Mouse (Mus musculus) neural tube, embryonic 11.5 days (tissue): ENCODE data around the gene Hapln2. TPM values are rescaled to one million over a fixed set of nuclear protein-coding genes. Genes with fewer than 3 reads are reported as not detected.

ENCODE experiments used
- ATAC-seq: fragments of 200-750 bp; cut with Nextera tagmentation; 2 replicates; pipeline ENCODE4 v1.8.0; 2017; ENCODE audit warnings: moderate number of reproducible peaks, mild to moderate bottlenecking, moderate TSS enrichment, moderate library complexity; ENCODE audit not compliant: insufficient read depth, low FRiP score, low TSS enrichment
- DNase-seq: peaks from one replicate; pipeline ENCODE4 v3.0.0-alpha.2; 2015; ENCODE audit warnings: low spot score
- H3K27ac ChIP-seq: fragments of 300-500 bp; sonication (generic); 2 replicates; pipeline ENCODE4 v1.5.1; 2014; ENCODE audit warnings: low read depth, mild to moderate bottlenecking, low read length
- H3K27me3 ChIP-seq: fragments of 300-500 bp; sonication (generic); 2 replicates; pipeline ENCODE4 v1.6.1; 2014; ENCODE audit warnings: mild to moderate bottlenecking, low read length, mixed read lengths; ENCODE audit not compliant: control insufficient read depth, insufficient read depth
- H3K36me3 ChIP-seq: fragments of 300-500 bp; sonication (generic); 2 replicates; pipeline ENCODE4 v1.6.1; 2014; ENCODE audit warnings: mild to moderate bottlenecking, low read length, moderate library complexity, mixed read lengths; ENCODE audit not compliant: control insufficient read depth, insufficient read depth
- H3K4me1 ChIP-seq: fragments of 300-500 bp; sonication (generic); 2 replicates; pipeline ENCODE4 v1.6.1; 2014; ENCODE audit warnings: low read length, mixed read lengths; ENCODE audit not compliant: control insufficient read depth, insufficient read depth
- H3K4me2 ChIP-seq: fragments of 300-500 bp; sonication (generic); 2 replicates; pipeline ENCODE4 v1.6.1; 2014; ENCODE audit warnings: low read depth, mild to moderate bottlenecking, moderate library complexity
- H3K4me3 ChIP-seq: fragments of 300-500 bp; sonication (generic); 2 replicates; pipeline ENCODE4 v1.5.1; 2014; ENCODE audit warnings: low read depth, low read length
- H3K9ac ChIP-seq: fragments of 300-500 bp; sonication (generic); 2 replicates; pipeline ENCODE4 v1.6.1; 2014; ENCODE audit warnings: mild to moderate bottlenecking, low read length
- H3K9me3 ChIP-seq: fragments of 300-500 bp; sonication (generic); 2 replicates; pipeline ENCODE4 v1.6.1; 2016; ENCODE audit warnings: low read length; ENCODE audit not compliant: control insufficient read depth
- WGBS: fragments of 180-500 bp; shearing (Covaris S2); extraction: QIAGEN DNeasy Blood & Tissue Kit; methylation state at CpG from one replicate; pipeline ENCODE4 v1.1.7; 2014; 5-methylcytosine and 5-hydroxymethylcytosine counted together
- polyA plus RNA-seq: library from polyadenylated mRNA; unstranded; fragments of >200 nt; fragmentation: Nextera tagmentation; extraction: Ambion mirVana; gene quantifications from 2 replicates; pipeline ENCODE4 v1.2.1, GENCODE M21; 2014

Hapln2 gene
- polyA plus RNA-seq, result 0.14 TPM in 1 of 2 replicates, not detected in the other

GRCm38 (mm10) chr3:88027434-88028186 lies at the start of gene Hapln2:
Gene Hapln2 (minus strand): TSS chr3:88027583.
- peaks cover 42% of the 10 kb centered on the region for H3K27me3 ChIP-seq
- no peaks in the 10 kb centered on the region; the same call in 1 of the 2 replicates for H3K9me3 ChIP-seq

DNA sequence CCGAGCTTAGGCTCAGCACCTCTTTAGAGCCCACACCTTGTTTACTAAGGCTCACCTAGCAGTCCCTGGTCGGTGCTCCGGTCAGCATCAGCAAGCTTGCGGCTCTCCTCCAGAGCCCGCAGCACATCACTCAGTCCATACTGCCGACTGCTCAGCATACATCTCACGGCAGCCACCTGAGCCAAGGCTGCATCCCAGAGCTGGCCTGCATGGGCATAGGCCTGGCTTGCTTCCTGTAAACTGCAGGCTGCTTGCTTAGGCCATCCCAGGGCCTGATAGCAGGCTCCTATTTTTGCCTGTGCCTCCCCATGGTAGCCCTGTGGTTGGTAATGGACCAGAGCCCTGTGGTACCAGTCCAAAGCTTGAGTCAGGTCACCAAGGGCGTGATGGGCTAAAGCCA lies 47.4 kb upstream of the Hapln2 start:
- WGBS, result 84% methylated on average over 8 of the region's 8 CpGs
- no peak for DNase-seq
- H3K4me2 ChIP-seq, result no peak overlapping the region
- no peak overlapping the region for H3K27ac ChIP-seq
- H3K4me1 ChIP-seq, result no peaks in the 10 kb centered on the region
- no peak for ATAC-seq
- H3K9me3 ChIP-seq, result no peaks in the 10 kb centered on the region
- H3K9ac ChIP-seq, result no peak overlapping the region
- H3K27me3 ChIP-seq, result no peaks in the 10 kb centered on the region
- H3K4me3 ChIP-seq, result no peak overlapping the region
- no peaks in the 10 kb centered on the region for H3K36me3 ChIP-seq

More at GRCm38 (mm10) chr3:88027434-88028186, at the start of gene Hapln2:
- Histone ChIP-seq H3K4me1 (peaks cover 12% of the 10 kb centered on the region), H3K9ac (no peak within 1 kb of the TSS), H3K4me3 (no peak within 1 kb of the TSS), H3K36me3 (no peaks in the 10 kb centered on the region), H3K4me2 (no peak within 1 kb of the TSS), H3K27ac (no peak within 1 kb of the TSS)
- ATAC-seq, result no peak
- DNase-seq, result no peak
- 52% methylated on average over 5 of the region's 5 CpGs for WGBS

DNA sequence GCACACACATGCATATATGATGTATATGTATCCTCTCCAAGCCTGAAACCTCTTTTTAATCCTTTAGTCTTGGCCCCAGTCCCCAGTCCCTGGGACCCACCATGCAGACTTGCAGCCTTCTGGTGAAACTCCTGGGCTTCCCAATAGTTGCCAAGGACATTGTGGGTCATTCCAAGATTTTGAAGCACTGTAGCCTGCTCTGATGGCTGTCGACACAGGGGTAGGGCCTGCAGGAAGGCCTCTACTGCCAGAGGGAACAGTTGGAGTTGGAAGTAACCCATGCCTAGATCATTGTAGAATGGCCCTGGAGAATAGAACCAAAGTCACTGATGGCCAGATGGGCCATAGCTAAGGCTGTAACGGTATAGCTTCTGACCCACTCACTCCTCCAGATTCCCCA lies 47.0 kb upstream of the Hapln2 start:
- Histone ChIP-seq H3K9me3 (no peaks in the 10 kb centered on the region), H3K4me2 (no peak overlapping the region), H3K4me3 (no peak overlapping the region), H3K9ac (no peak overlapping the region), H3K27ac (no peak overlapping the region), H3K4me1 (no peaks in the 10 kb centered on the region), H3K27me3 (no peaks in the 10 kb centered on the region), H3K36me3 (no peaks in the 10 kb centered on the region)
- 77% methylated on average over 2 of the region's 2 CpGs for WGBS
- DNase-seq (no peak), ATAC-seq (no peak)

DNA sequence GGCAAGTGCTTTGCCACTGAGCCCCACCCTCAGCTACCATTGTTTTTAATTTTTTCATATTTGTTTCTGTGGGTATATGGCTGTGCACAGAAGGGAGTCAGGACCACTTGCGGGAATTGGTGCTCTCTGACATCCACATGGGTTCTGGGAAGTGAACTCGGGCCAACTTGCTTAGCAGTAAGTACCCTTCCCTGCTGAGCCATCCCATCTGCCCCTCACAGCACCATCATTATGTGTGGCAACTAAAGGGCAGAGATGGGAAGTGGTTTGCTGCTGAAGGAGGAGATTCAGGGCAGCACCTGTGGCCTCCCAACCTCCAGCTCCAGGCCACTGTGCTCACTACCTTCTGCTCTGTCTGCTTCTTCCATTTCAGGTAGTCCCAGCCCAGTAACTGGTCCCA lies 46.2 kb upstream of the Hapln2 start:
- ATAC-seq (no peak), DNase-seq (no peak)
- H3K9ac ChIP-seq, result no peak overlapping the region
- H3K4me3 ChIP-seq, result no peak overlapping the region
- WGBS, result 59% methylated on average over 2 of the region's 2 CpGs
- H3K4me2 ChIP-seq, result no peak overlapping the region
- H3K27ac ChIP-seq, result no peak overlapping the region
- H3K27me3 ChIP-seq, result no peaks in the 10 kb centered on the region
- H3K4me1 ChIP-seq, result no peaks in the 10 kb centered on the region
- H3K9me3 ChIP-seq, result no peaks in the 10 kb centered on the region
- no peaks in the 10 kb centered on the region for H3K36me3 ChIP-seq

DNA sequence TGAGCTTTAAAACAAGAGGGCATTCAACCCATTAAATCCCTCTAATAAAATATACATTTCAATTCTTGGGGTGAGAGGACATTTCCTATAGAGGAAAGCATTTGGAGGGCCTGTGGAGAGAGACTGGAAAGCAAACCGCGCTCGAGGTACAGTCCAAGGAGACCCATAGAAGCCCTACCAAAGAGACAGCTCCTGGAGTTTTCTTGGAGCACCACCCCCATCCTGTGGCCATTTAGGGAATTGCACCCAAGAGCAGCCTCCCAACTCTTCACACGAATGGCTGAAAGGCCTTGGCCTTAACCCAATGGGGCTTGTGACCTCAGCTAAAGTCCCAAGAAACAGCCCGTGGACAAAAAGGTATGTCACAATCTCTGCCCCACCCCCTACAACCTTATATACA lies 44.4 kb upstream of the Hapln2 start:
- H3K27ac ChIP-seq, result no peak overlapping the region
- H3K4me1 ChIP-seq, result no peaks in the 10 kb centered on the region
- ATAC-seq, result peak; percentile 61
- H3K9me3 ChIP-seq, result no peaks in the 10 kb centered on the region
- no peak overlapping the region for H3K9ac ChIP-seq
- H3K27me3 ChIP-seq, result no peaks in the 10 kb centered on the region
- no peaks in the 10 kb centered on the region for H3K36me3 ChIP-seq
- peak; percentile 83 for DNase-seq
- H3K4me2 ChIP-seq, result no peak overlapping the region
- no peak overlapping the region for H3K4me3 ChIP-seq
- WGBS, result 4% methylated on average over 5 of the region's 5 CpGs

DNA sequence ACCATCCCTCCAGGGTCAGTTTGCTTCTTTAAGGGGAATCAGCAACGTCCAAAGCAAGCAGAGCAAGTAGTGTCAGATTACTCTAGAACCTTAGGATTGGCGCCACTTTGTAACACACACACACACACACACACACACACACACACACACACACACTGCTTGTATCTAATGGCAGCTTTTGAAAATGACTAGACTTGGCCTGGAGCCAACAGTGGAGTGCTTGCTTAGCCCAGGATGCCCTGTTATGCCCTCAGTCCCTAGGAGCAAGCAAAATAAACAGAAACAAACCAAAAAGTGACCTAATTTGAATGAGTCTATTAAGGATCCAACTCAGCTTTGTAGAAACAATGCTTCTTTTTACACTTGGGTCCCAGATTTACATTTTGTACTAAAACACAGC lies 41.0 kb upstream of the Hapln2 start:
- ATAC-seq (no peak), DNase-seq (no peak)
- no peak overlapping the region for H3K27ac ChIP-seq
- H3K36me3 ChIP-seq, result no peaks in the 10 kb centered on the region
- no peak overlapping the region for H3K9ac ChIP-seq
- H3K4me2 ChIP-seq, result no peak overlapping the region
- H3K9me3 ChIP-seq, result no peaks in the 10 kb centered on the region
- no peaks in the 10 kb centered on the region for H3K27me3 ChIP-seq
- H3K4me3 ChIP-seq, result no peak overlapping the region
- WGBS, result 50% methylated on average over 2 of the region's 2 CpGs
- no peaks in the 10 kb centered on the region for H3K4me1 ChIP-seq

DNA sequence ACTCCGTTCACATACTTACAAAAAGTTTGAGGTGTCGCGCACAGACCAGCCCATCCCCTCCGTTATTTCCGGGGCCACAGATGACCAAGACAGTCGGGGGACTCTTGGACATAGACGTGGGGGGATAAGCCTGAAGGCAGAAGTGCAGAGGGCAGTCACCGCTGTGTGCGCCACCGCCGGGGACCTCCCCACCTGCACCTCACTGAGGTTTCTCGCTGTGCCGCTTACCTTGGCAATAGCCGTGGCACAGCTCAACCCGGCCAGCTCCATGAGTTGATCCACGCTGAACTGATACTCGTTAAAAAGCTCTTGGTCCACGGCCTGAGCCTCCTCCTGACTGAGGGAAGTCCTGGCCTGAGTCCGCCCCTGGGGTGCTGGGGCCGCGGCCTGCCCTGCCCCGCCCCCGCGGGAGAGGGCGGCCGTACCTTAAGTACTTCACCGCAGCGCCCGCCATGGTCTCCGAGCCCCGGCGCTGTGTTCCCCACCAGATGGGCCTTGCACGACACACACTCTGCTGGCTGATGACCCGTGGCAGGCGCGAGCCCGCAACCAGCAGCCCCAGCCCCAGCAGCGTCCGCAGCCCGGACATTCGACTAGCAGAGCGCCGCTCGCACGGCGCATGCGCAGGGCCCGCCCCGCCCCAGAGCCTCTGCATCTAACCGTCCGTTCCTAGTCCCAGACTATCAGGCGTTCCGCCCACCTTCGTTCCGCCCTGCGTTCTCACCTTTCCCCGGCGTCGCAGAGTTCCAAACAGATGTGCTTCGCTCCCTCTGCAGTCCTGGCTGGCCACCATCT lies 30.7 kb upstream of the Hapln2 start, which contains the start of gene Naxe:
Gene Naxe (minus strand): TSS at position 594 of the 795 bp plus-strand sequence.
- DNase-seq (peak; percentile 94), ATAC-seq (peak; percentile 91)
- 0 out of 2 replicates have a peak within 1 kb of the TSS, but pooled peaks have one; percentile 55 for H3K27ac ChIP-seq
- peak within 1 kb of the TSS; percentile 83 for H3K4me2 ChIP-seq
- no peaks in the 10 kb centered on the region for H3K27me3 ChIP-seq
- H3K9ac ChIP-seq, result peak within 1 kb of the TSS; percentile 85
- no peaks in the 10 kb centered on the region for H3K9me3 ChIP-seq
- peaks cover 7% of the 10 kb centered on the region; the same call in 1 of the 2 replicates for H3K36me3 ChIP-seq
- 0 out of 2 replicates have a peak, but pooled peaks cover 5% of the 10 kb centered on the region for H3K4me1 ChIP-seq
- WGBS, result under 1% methylated on average over 60 of the region's 60 CpGs
- H3K4me3 ChIP-seq, result peak within 1 kb of the TSS; percentile 82

DNA sequence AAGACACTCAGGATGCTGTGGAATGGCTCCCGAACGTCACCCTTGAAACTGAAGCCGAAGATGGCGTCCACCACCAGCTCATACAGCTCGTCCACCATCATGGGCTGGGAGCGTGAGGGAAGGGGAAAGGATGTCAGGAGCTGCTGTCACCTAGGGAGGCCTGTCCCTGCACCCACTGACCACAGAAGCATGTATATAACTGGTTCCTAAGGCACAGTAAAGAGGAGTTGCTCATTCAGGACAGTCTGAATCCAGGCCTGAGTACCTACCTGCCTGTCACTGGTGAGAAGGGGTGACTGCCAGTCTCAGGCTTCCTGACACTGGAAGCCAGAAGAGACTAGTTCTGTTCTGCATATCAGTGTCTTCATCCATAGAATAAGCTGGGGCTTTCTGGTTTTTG lies 29.6 kb upstream of the Hapln2 start:
- ATAC-seq (no peak), DNase-seq (no peak)
- Histone ChIP-seq H3K36me3 (peaks cover 9% of the 10 kb centered on the region; the same call in 1 of the 2 replicates), H3K9ac (no peak overlapping the region), H3K9me3 (no peaks in the 10 kb centered on the region), H3K27me3 (no peaks in the 10 kb centered on the region), H3K4me3 (no peak overlapping the region), H3K27ac (no peak overlapping the region), H3K4me2 (no peak overlapping the region), H3K4me1 (0 out of 2 replicates have a peak, but pooled peaks cover 5% of the 10 kb centered on the region)
- 86% methylated on average over 6 of the region's 6 CpGs for WGBS
